Mouse (Mus musculus) embryonic facial prominence, embryonic 11.5 days (tissue): ENCODE measurements at regions not wholly inside any gene's neighbourhood (a gene's known extent, or its start where the extent isn't known, plus 50 kb on each side); places are given as distances from the start of the nearest gene placed in this dataset.
"Not testable (repeated sequence)": the region's sequence is repeated elsewhere in the genome, so short reads cannot be mapped to it uniquely, and the experiment has no call there.

Experiments used
- ATAC-seq: fragments of 200-750 bp; cut with Nextera tagmentation; replicated peaks from 2 replicates; pipeline ENCODE4 v1.8.0; 2017; ENCODE audit warnings: low read depth; ENCODE audit not compliant: insufficient number of reproducible peaks, low FRiP score, low TSS enrichment
- DNase-seq: peaks from one replicate; pipeline ENCODE4 v3.0.0-alpha.2; 2015; ENCODE audit warnings: low spot score
- H3K27ac ChIP-seq: fragments of 300-500 bp; sonication (generic); replicated peaks from 2 replicates; pipeline ENCODE4 v1.5.1; 2014; ENCODE audit warnings: mild to moderate bottlenecking, low read depth, low read length, control low read depth
- H3K27me3 ChIP-seq: fragments of 300-500 bp; sonication (generic); 2 replicates; pipeline ENCODE4 v1.6.1; 2014; ENCODE audit warnings: mild to moderate bottlenecking, low read length, moderate library complexity, mixed read lengths; ENCODE audit not compliant: control insufficient read depth, insufficient read depth
- H3K36me3 ChIP-seq: fragments of 300-500 bp; sonication (generic); replicated peaks from 2 replicates; pipeline ENCODE4 v1.6.1; 2014; ENCODE audit warnings: low read depth, mild to moderate bottlenecking, low read length, moderate library complexity, mixed read lengths; ENCODE audit not compliant: control insufficient read depth, insufficient read depth
- H3K4me1 ChIP-seq: fragments of 300-500 bp; sonication (generic); 2 replicates; pipeline ENCODE4 v1.6.1; 2014; ENCODE audit warnings: low read length, mixed read lengths; ENCODE audit not compliant: control insufficient read depth, insufficient read depth
- H3K4me2 ChIP-seq: fragments of 300-500 bp; sonication (generic); 2 replicates; pipeline ENCODE4 v1.6.1; 2014; ENCODE audit warnings: low read depth, mild to moderate bottlenecking, control low read depth, low read length, moderate library complexity
- H3K4me3 ChIP-seq: fragments of 300-500 bp; sonication (generic); 2 replicates; pipeline ENCODE4 v1.5.1; 2014; ENCODE audit warnings: low read depth, low read length, control low read depth
- H3K9ac ChIP-seq: fragments of 300-500 bp; sonication (generic); replicated peaks from 2 replicates; pipeline ENCODE4 v1.6.1; 2014; ENCODE audit warnings: mild to moderate bottlenecking, control low read depth, low read length
- H3K9me3 ChIP-seq: fragments of 300-500 bp; sonication (generic); replicated peaks from 2 replicates; pipeline ENCODE4 v1.6.1; 2016; ENCODE audit warnings: mild to moderate bottlenecking, low read length, inconsistent platforms, mixed read lengths; ENCODE audit not compliant: control insufficient read depth
- WGBS: fragments of 180-500 bp; shearing (Covaris S2); extraction: QIAGEN DNeasy Blood & Tissue Kit; methylation state at CpG from one replicate; pipeline ENCODE4 v1.1.7; 2014; 5-methylcytosine and 5-hydroxymethylcytosine counted together

DNA sequence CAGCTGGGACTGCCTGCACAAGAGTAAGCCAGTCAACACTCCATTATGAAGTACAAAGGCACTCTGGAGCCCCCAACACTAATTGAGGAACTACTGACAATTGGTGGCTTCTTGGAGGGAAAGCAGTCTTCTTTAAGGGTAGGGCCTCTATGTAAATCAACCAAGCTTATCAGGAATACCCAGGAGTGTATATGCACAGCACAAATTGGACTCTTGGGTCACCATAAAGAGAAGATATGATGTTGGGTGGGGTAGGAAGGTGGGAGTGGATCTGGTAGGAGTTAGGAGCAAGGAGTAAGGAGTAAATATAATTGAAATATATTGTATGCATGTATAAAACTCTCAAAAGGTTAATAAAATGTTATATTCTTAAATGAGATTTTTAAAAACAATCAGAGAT, 587.7 kb downstream of the Pdcd6ip start:
- no peaks in the 10 kb centered on the region for H3K36me3 ChIP-seq
- no peaks in the 10 kb centered on the region for H3K27me3 ChIP-seq
- ATAC-seq (no peak), DNase-seq (no peak)
- H3K27ac ChIP-seq: no peak overlapping the region
- no peaks in the 10 kb centered on the region for H3K4me1 ChIP-seq
- no peaks in the 10 kb centered on the region for H3K9me3 ChIP-seq
- H3K9ac ChIP-seq: no peak overlapping the region
- no peak overlapping the region for H3K4me3 ChIP-seq
- no peak overlapping the region for H3K4me2 ChIP-seq

DNA sequence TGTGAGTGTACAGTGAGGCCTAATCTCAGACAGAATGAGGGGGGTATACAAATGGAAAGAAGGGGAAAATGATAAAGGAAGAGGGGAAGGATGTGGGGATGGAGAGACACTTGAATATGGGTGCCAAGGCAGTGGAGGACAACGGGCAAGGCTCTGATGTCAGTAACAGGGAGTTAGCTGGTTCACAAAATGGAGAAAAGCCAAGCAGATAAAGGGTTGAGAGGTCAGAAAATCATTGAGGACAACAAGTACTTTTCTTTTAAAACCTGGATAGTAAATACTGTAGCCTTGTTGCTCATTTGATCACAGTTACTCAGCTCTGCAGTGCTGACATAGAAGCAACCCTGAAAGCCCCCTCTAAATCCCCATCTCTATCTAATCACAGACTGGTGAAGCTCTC, 588.3 kb downstream of the Pdcd6ip start:
- no peak overlapping the region for H3K4me3 ChIP-seq
- H3K9ac ChIP-seq: no peak overlapping the region
- H3K4me1 ChIP-seq: no peaks in the 10 kb centered on the region
- ATAC-seq (no peak), DNase-seq (no peak)
- H3K9me3 ChIP-seq: no peaks in the 10 kb centered on the region
- H3K27ac ChIP-seq: no peak overlapping the region
- H3K27me3 ChIP-seq: no peaks in the 10 kb centered on the region
- no peak overlapping the region for H3K4me2 ChIP-seq
- WGBS: 89% methylated on average over 1 of the region's 1 CpGs
- no peaks in the 10 kb centered on the region for H3K36me3 ChIP-seq

DNA sequence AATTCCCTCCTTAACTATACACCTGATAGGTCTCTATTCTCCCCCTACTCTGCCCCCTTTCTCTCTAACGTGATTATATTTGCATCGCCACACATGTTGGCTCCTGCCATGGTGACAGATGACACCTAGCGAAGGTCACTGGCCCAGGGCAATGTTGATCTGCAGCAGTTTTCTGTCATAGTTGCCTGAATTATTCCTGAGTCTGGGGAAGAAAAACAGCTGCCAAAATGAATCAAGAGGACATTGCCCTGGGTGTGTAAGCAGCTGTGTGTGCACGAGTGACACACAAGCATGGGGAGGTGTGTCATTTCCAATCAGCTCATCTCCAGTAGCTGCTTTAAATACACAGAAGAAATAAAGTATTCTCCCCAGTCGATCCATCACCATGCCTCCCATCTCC, 592.5 kb downstream of the Pdcd6ip start:
- no peak for ATAC-seq
- no peaks in the 10 kb centered on the region for H3K36me3 ChIP-seq
- 57% methylated on average over 5 of the region's 5 CpGs for WGBS
- no peak overlapping the region for H3K4me2 ChIP-seq
- no peak overlapping the region for H3K9ac ChIP-seq
- DNase-seq: peak; percentile 12
- H3K4me1 ChIP-seq: no peaks in the 10 kb centered on the region
- no peak overlapping the region for H3K27ac ChIP-seq
- H3K27me3 ChIP-seq: no peaks in the 10 kb centered on the region
- no peaks in the 10 kb centered on the region for H3K9me3 ChIP-seq
- H3K4me3 ChIP-seq: no peak overlapping the region

DNA sequence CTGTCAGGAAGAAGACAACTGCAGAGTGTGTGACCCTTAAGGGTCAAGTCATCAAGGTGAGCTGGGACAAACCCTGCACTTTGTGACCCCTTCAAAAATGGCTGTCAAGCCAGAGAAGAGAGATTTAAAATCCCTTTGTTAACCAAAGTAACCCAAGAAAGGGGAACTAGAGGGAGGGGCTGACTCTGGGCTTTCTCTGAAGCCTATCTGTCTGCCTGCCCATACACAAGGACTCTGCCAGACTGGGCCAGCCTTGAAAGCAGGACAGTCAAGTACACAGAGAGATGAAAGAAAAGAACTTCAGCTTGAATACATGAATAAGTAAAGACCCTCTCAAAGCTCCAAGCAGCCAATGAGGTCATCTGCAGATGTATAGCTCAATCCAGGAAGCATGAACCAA, 595.3 kb downstream of the Pdcd6ip start:
- no peak for ATAC-seq
- Histone ChIP-seq H3K9me3 (no peaks in the 10 kb centered on the region), H3K4me1 (no peaks in the 10 kb centered on the region), H3K4me3 (no peak overlapping the region), H3K27ac (no peak overlapping the region), H3K36me3 (no peaks in the 10 kb centered on the region), H3K27me3 (no peaks in the 10 kb centered on the region), H3K4me2 (no peak overlapping the region), H3K9ac (no peak overlapping the region)
- no peak for DNase-seq

DNA sequence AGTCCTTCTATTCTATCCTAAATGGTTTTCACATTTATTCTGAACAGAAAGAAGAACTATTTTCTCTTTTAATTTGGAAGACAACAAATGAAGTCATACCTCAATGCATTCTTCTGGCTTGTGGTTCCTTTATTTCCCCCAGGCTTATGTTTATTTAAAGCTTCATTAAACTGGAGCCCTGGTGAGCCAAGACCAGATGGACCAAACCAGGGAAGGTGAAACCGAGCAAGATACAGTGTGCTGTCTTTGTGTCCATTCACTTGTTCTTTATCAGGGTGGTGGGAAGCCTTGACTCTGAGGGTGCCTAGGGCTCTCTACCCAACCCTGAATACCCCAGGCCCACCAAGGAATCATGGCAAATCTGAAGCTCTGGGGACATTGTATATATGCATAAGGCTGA, 606.3 kb downstream of the Pdcd6ip start:
- WGBS: 88% methylated on average over 1 of the region's 1 CpGs
- Histone ChIP-seq H3K27me3 (no peaks in the 10 kb centered on the region), H3K36me3 (no peaks in the 10 kb centered on the region), H3K4me1 (no peaks in the 10 kb centered on the region), H3K4me2 (no peak overlapping the region), H3K4me3 (no peak overlapping the region), H3K9me3 (no peaks in the 10 kb centered on the region), H3K27ac (no peak overlapping the region), H3K9ac (no peak overlapping the region)
- DNase-seq (no peak), ATAC-seq (no peak)

DNA sequence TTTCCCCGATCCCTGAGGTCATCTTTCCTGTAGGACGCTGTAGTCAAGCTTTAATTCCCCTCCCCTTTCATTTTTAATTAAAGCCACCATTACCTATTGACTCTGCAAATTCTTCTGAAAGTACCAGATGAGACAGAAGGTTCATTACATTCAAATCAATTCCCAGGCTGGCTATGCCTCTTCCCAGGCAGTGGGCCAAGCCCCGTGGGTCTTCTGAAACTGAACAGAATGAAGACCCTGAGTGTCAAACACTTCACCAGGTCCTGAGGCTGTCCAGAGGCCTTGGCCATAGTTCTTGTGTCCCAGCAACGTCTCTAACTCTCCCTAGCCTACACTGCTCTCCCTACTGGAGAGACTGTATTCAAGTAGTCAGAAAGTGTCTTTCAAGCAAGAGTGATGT, 607.4 kb downstream of the Pdcd6ip start:
- no peak for DNase-seq
- WGBS: 73% methylated on average over 4 of the region's 4 CpGs
- ATAC-seq: no peak
- H3K4me2 ChIP-seq: no peak overlapping the region
- no peaks in the 10 kb centered on the region for H3K4me1 ChIP-seq
- H3K9me3 ChIP-seq: no peaks in the 10 kb centered on the region
- no peak overlapping the region for H3K27ac ChIP-seq
- H3K9ac ChIP-seq: no peak overlapping the region
- H3K4me3 ChIP-seq: no peak overlapping the region
- H3K27me3 ChIP-seq: no peaks in the 10 kb centered on the region
- no peaks in the 10 kb centered on the region for H3K36me3 ChIP-seq

DNA sequence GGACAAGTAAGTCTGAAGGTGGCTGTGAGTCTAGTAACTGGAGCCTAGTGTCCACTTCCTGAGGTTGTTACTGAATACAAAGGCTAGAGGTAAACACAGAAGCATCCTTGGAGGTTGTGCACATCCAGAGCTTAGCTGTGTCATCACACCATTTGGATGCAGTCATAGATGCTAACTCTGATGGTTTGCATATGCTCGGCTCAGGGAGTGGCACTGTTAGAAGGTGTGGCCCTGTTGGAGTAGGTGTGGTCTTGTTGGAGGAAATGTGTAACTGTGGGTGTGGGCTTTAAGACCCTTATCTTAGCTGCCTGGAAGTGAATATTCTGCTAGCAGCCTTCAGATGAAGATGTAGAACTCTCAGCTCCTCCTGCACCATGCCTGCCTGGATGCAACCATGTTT, 612.6 kb downstream of the Pdcd6ip start:
- DNase-seq, H3K27ac ChIP-seq, H3K4me1 ChIP-seq, H3K27me3 ChIP-seq, H3K4me3 ChIP-seq, H3K36me3 ChIP-seq, H3K9me3 ChIP-seq, H3K9ac ChIP-seq, H3K4me2 ChIP-seq, ATAC-seq: not testable (repeated sequence)
- WGBS: 83% methylated on average over 1 of the region's 1 CpGs

DNA sequence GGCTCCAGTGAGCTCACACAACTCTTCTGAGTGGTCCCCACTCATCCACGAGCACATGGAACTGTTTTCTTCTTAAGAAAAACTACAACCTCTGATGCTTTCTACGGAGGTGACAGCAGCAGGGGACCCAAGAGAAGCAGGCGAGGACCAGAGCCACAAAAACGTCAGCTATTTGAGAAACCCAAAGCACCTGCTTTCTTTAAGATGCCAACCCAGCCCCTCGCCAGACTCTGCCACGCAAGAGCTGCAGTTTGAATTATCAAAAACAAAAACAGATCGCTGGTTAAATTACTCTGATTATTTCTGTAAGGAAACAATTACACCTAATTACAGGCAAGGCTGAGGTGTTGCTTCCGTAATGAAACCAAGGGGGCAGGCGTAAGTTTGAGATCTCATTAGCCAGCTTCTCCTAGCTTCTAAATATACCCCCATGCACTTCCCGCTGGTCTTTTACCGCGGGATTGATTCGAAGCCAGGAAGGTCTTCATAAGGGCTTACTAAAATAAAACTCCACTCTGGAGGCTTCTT, 614.1 kb downstream of the Pdcd6ip start:
- DNase-seq (no peak), ATAC-seq (no peak)
- Histone ChIP-seq H3K27me3 (no peaks in the 10 kb centered on the region), H3K4me1 (no peaks in the 10 kb centered on the region), H3K36me3 (no peaks in the 10 kb centered on the region), H3K27ac (no peak overlapping the region), H3K9ac (no peak overlapping the region), H3K4me2 (no peak overlapping the region), H3K4me3 (no peak overlapping the region), H3K9me3 (no peaks in the 10 kb centered on the region)
- WGBS: 74% methylated on average over 13 of the region's 13 CpGs
